Mouse (Mus musculus) layer of hippocampus, adult 2 months (tissue): ENCODE data around the gene Prkd2. TPM values are rescaled to one million over a fixed set of nuclear protein-coding genes. Genes with fewer than 3 reads are reported as not detected.
A peak's percentile ranks its signal among the peaks of the same experiment; 100 is the strongest.

Experiments used
- DNase-seq, 2 experiments: peaks; one replicate each; pipeline ENCODE4 v3.0.0; 2022; ENCODE audit warnings: low spot score in 2 of 2
- H3K27ac ChIP-seq: fragments of 200-600 bp; 2 replicates; pipeline ENCODE4 v1.8.1; 2022
- H3K4me3 ChIP-seq: fragments of 200-600 bp; 2 replicates; pipeline ENCODE4 v1.8.1; 2022; ENCODE audit warnings: mild to moderate bottlenecking
- CTCF ChIP-seq: fragments of 200-600 bp; conservative IDR thresholded peaks from 2 replicates; pipeline ENCODE4 v1.8.1; 2022; ENCODE audit warnings: antibody characterized with exemption, mild to moderate bottlenecking, moderate library complexity
- long read RNA-seq, 2 experiments: library from polyadenylated mRNA; stranded (forward); transcript quantifications; one replicate each; pipeline ENCODE4 v2.0.0; 2021; ENCODE audit warnings: borderline mapping rate in 2 of 2
- total RNA-seq, 2 experiments: library from RNA; stranded (reverse); gene quantifications; 2 replicates each; pipeline ENCODE4 v1.2.3; 2021

Prkd2 gene
- 1 to 10 TPM; 6.5 to 7.3 TPM for total RNA-seq
- long read RNA-seq, experiment 1, partial matches to known transcripts, result 0 of 5 reads
- long read RNA-seq, experiment 1, other reads (novel, unspliced or antisense), result 1 of 5 reads
- long read RNA-seq, experiment 2, partial matches to known transcripts, result 1 of 6 reads
- long read RNA-seq, experiment 2, other reads (novel, unspliced or antisense), result 3 of 6 reads

GRCm38 (mm10) chr7:16842645-16843063 is at the start of gene Prkd2:
Gene Prkd2 (plus strand): TSS chr7:16842902.
- Histone ChIP-seq H3K27ac (peak within 1 kb of the TSS; percentile 87), H3K4me3 (peak within 1 kb of the TSS; percentile 54)
- peak; percentile 87 for DNase-seq
- TF ChIP-seq CTCF, result no peak

DNA sequence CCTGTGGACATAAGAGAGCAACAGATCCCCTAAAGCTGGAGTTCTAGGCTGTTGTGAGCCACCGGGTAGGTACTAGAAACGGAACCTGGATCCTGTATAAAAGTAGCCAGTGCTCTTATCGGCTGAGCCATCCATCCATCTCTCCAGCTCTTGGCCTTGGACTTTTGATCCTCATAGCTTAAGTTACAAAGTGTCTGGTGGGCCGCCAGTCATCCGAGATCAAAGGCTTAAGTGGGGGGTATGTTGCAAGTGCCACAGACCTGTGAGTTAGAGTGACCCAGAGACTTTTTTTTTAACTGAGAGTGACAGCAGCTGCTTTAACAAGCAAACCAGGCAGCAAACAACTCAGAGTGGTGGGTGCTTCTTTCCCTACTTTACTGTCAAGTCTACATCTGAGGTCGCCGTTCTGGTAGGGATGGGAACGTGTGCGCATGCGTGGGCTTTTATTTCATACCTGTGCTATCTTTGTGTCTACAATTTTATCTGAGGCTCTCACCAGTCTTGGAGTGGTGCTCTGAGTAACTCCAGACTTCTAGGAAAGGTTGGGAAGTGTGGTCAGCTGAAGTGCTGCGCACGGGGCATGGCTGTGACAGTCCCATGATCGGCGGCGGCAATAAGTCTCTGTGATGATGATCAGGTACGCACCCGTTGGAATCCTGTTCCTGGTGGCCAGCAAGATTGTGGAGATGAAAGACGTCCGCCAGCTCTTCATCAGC is 49.5 kb upstream of the Prkd2 start:
- no peak for TF ChIP-seq CTCF
- no peak overlapping the region for H3K27ac ChIP-seq
- no peak for DNase-seq
- no peak overlapping the region for H3K4me3 ChIP-seq

DNA sequence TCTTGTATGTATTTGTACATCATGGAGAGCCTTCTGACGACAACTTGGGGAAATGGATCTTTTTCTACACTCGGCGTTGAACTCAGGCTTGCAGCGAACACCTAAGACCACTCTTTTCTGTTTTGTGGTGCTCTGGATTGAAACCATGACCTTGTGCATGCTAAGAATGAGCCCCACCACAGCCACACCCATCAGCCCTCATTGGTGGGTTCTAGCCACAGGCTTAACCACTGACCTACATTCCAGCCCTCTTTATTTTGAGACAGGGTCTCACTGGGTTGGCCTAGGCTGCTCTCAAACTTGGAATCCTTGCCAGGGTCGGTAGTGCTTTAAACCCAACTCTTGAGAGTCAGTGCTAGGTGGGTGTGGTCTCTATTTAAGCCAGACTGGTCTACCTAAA is 47.8 kb upstream of the Prkd2 start:
- DNase-seq, result no peak
- Histone ChIP-seq H3K4me3 (no peak overlapping the region), H3K27ac (no peak overlapping the region)
- TF ChIP-seq CTCF, result no peak

GRCm38 (mm10) chr7:16804409-16805028 is 38.2 kb upstream of the Prkd2 start:
- no peak for DNase-seq
- peak; percentile 87 for TF ChIP-seq CTCF
- no peak overlapping the region for H3K4me3 ChIP-seq

DNA sequence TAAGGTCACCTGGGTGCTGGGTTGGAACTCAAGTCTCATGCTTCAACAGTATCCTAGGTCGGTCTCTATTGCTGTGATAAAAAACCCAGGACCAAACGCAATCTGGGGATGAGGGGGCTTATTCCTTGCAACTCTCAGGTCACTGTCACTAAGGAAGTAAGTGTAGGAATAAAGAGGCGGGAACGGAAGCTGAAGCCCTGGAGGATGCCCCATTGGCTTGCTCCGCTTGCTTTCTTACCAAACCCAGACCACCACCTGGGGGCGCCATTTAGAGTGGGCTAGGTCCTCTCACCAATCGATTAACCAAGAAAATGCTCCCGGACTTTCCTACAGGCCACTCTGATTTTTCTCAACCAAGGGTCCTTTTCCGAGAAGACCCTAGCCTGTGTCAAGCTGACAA is 34.8 kb upstream of the Prkd2 start:
- no peak overlapping the region for H3K4me3 ChIP-seq
- no peak overlapping the region for H3K27ac ChIP-seq
- no peak for DNase-seq
- peak; percentile 65 for TF ChIP-seq CTCF

More at GRCm38 (mm10) chr7:16804409-16805028, 38.2 kb upstream of the Prkd2 start:
- no peak overlapping the region for H3K27ac ChIP-seq

DNA sequence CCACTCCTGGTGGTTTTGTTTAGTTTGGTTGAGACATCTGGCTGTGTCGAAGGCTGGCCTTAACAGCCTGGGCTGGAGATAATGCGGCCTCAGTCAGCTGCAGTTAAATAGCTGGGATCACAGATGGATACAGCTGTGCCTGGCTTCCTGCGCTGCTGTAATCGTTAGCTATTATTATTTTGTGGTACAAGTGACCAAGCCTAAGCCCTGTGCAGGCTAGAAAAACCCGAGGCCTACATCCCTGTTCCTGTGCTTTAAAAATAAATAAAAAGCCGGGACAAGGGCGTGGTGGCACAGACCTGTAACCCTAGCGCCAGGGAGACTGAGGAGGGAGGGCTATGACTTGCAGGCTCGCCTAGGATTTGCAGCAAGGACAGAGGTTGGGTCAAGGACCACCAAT is 34.1 kb upstream of the Prkd2 start:
- DNase-seq, result no peak
- Histone ChIP-seq H3K27ac (no peak overlapping the region), H3K4me3 (no peak overlapping the region)
- no peak for TF ChIP-seq CTCF

- peak; percentile 69 to 81 for DNase-seq
- peak; percentile 98; the same call in 1 of the 2 replicates for TF ChIP-seq CTCF
- Histone ChIP-seq H3K27ac (no peak overlapping the region), H3K4me3 (no peak overlapping the region)
These were observed 33.0 kb upstream of the Prkd2 start for GRCm38 (mm10) chr7:16809739-16810138.

DNA sequence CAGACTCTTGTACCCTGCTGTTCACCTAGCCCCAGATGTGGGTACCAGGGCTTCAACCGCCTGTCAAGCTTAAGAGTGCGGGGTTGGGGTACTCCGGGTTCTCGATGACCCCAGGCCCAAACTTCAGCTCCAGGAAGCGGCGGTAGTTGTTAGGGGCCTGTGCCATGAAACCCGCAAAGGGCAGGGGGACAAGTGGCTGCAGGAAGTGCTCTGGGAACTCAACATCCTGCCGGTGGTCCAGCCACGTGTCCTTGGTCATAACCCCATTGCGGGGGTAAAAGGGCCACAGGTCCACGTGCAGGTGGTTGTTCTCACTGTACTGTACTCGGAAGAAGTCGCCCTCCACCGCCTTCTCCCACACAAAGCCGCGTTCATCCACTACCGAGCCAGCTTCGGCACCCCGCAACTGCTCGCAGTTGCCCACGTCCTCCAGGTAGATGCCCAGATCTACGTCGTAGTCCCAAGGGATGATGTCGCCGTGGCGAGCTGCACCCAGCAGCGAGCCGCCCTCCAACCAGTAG is 32.2 kb upstream of the Prkd2 start:
- no peak for TF ChIP-seq CTCF

GRCm38 (mm10) chr7:16810920-16811648 is 31.6 kb upstream of the Prkd2 start:
- Histone ChIP-seq H3K27ac (peak overlapping the region; percentile 94), H3K4me3 (peak overlapping the region; percentile 64)
- peak; percentile 64 for TF ChIP-seq CTCF
- DNase-seq, result peak in 1 of 2 experiments; percentile 57

More for the DNA sequence above, 32.2 kb upstream of the Prkd2 start:
- Histone ChIP-seq H3K27ac (peak overlapping the region; percentile 94), H3K4me3 (peak overlapping the region; percentile 64)
- DNase-seq, result no peak

- peak overlapping the region; percentile 94 for H3K27ac ChIP-seq
- no peak for DNase-seq
- no peak for TF ChIP-seq CTCF
These were observed 31.0 kb upstream of the Prkd2 start for GRCm38 (mm10) chr7:16811649-16812070.

DNA sequence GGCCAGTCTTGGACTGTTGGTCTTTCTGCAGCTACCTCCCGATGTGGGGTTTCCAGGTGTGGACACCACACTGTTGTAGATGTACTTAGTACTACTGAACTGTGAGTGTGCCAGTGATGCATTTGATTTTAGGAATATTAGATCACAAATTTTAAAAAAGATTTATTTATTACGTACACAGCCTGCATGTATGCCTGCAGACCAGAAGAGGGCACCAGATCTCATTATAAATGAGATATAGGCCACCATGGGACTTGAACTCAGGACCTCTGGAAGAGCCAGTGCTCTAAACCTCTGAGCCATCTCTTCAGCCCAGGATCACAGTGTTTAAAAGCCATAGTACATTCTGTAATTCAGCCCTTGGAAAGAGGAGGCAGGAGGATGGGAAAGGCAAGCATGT is 30.2 kb upstream of the Prkd2 start:
- peak overlapping the region; percentile 94; the same call in 1 of the 2 replicates for H3K27ac ChIP-seq
- peak; percentile 81 for TF ChIP-seq CTCF
- H3K4me3 ChIP-seq, result no peak overlapping the region
- no peak for DNase-seq

More at GRCm38 (mm10) chr7:16811649-16812070, 31.0 kb upstream of the Prkd2 start:
- peak overlapping the region; percentile 64 for H3K4me3 ChIP-seq

GRCm38 (mm10) chr7:16815351-16815941 is 27.3 kb upstream of the Prkd2 start, which contains the start of gene Strn4:
Gene Strn4 (plus strand): TSS chr7:16815889.
- no peak for TF ChIP-seq CTCF
- H3K27ac ChIP-seq, result peak within 1 kb of the TSS; percentile 100
- peak within 1 kb of the TSS; percentile 98 for H3K4me3 ChIP-seq
- peak in 1 of 2 experiments; percentile 8 for DNase-seq
